Mouse (Mus musculus): ENCODE results near the gene Znhit2.

DNA sequence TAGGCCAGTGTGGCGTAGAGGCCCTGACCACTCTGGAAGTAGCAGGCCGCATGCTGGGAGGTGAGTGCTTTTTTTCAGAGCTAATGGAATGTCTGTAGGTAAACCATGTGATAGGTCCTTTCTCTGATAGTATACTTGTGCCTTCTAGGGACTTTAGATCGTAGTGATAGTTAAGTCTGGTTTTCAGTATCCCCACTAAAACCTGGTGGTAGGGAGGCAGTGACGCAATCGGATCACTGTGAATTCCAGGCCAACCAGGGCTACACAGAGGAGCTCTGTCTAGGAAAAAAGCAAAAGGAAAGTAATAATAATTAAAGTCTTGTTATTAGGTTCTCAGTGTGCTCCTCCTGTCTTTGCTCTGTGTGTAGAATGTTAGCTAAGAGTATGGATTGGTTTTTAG is 2.5 kb upstream of the Znhit2 start:
- TF ChIP-seq CTCF (IDR thresholded peaks at IDR 0.05; ENCODE audit: borderline replicate concordance, control insufficient read depth, extremely low read depth, insufficient read depth, low read length, poor library complexity) (no peak), POLR2A (IDR thresholded peaks at IDR 0.05; ENCODE audit: control insufficient read depth, extremely low read depth, insufficient read depth, low read length, poor library complexity) (no peak)
